Mouse (Mus musculus): ENCODE results near the gene P2ry6. TPM values are rescaled to one million over a fixed set of nuclear protein-coding genes. Genes with fewer than 3 reads are reported as not detected.
A peak's percentile ranks its signal among the peaks of the same experiment; 100 is the strongest.

P2ry6 gene
- total RNA-seq, 2 experiments from 2014 or later = 2.3 to 4.0 TPM

DNA sequence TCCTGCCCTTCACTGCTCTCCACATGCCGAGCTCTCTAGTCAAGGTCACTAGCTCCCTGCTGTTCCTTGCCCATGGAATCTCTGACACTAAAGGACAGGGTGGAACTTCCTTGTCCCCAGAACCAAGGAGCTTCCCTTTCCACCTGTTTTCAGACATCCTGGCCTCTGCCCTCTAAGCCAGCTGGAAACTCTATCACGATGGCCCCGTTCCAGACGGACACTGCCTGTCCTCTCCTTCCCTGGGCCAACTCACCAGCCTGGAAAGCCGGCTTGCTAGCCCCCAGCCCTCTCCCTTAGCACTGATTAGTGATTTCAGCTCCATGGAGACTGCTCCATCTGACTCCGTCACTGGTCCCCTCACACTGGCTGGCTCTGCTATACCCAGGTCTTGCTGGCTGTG, 27.8 kb upstream of the P2ry6 start:
- intact Hi-C loops (cut with DNase I) = no loop called here
- no peak overlapping the region for H3K27ac ChIP-seq
- TF ChIP-seq CTCF (IDR thresholded peaks at IDR 0.05) = no peak
- no peak overlapping the region for H3K4me3 ChIP-seq
- DNase-seq (ENCODE audit: extremely low spot score in 1 of 2, low spot score in 2 of 2) = no peak

DNA sequence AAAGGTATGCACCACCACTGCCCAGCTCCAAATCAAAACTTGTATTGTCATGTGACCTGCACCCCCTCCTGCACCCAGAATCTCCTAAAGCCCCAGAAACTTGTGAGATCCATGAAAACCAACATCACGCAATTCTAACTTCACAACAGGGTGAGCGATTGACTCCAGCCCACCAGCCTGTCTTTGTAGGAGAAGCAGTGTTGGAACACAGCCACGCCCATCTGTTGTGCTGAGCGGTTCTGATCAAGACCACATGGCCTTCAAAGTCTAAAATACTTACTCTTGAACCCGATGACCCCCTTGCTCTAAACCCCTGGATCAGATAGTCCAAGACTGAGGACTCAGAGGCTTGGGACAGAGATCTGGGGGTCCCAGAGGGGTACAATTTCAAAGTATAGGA, 25.2 kb upstream of the P2ry6 start:
- DNase-seq (ENCODE audit: extremely low spot score in 1 of 2, low spot score in 2 of 2) = no peak
- no peak overlapping the region for H3K4me3 ChIP-seq
- TF ChIP-seq CTCF (IDR thresholded peaks at IDR 0.05) = no peak
- intact Hi-C loops (cut with DNase I) = loop anchor here (10.0 kb wide), 1 partner anchor 235 kb away; no protein-coding TSS in a partner anchor
- no peak overlapping the region for H3K27ac ChIP-seq

DNA sequence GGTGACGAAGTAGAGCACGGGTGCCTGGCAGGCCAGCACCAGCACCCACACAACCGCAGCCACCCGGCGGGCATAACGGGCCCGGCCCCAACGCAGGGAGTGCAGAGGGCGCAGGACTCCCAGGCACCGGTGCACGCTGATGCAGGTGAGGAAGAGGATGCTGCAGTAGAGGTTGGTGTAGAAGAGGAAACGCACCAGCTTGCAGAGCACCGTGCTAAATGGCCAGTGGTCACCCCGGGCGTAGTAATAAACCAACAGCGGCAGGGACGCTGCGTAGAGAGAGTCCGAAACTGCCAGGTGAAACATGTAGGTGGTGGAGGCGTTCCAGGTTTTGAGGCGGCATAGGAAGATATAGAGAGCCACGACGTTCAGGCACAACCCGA, 24.1 kb upstream of the P2ry6 start:
- Histone ChIP-seq H3K4me3 (no peak overlapping the region), H3K27ac (no peak overlapping the region)
- no peak for DNase-seq (ENCODE audit: extremely low spot score in 1 of 2, low spot score in 2 of 2)
- TF ChIP-seq CTCF (IDR thresholded peaks at IDR 0.05) = no peak
- intact Hi-C loops (cut with DNase I) = loop anchor here (10.0 kb wide), 1 partner anchor 236 kb away; no protein-coding TSS in a partner anchor

- DNase-seq (ENCODE audit: extremely low spot score in 1 of 2, low spot score in 2 of 2) = no peak
- TF ChIP-seq CTCF (IDR thresholded peaks at IDR 0.05) = no peak
- intact Hi-C loops (cut with DNase I) = loop anchor here (10.0 kb wide), 1 partner anchor 237 kb away; no protein-coding TSS in a partner anchor
- no peak overlapping the region for H3K27ac ChIP-seq
- no peak overlapping the region for H3K4me3 ChIP-seq
Measured at GRCm38 (mm10) chr7:100997951-100998577, 23.6 kb upstream of the P2ry6 start.

- intact Hi-C loops (cut with DNase I) = loop anchor here (10.0 kb wide), 1 partner anchor 238 kb away; no protein-coding TSS in a partner anchor
- Histone ChIP-seq H3K4me3 (no peak overlapping the region), H3K27ac (no peak overlapping the region)
- no peak for TF ChIP-seq CTCF (IDR thresholded peaks at IDR 0.05)
- no peak for DNase-seq (ENCODE audit: extremely low spot score in 1 of 2, low spot score in 2 of 2)
Measured at GRCm38 (mm10) chr7:100997215-100997614, 22.8 kb upstream of the P2ry6 start.

DNA sequence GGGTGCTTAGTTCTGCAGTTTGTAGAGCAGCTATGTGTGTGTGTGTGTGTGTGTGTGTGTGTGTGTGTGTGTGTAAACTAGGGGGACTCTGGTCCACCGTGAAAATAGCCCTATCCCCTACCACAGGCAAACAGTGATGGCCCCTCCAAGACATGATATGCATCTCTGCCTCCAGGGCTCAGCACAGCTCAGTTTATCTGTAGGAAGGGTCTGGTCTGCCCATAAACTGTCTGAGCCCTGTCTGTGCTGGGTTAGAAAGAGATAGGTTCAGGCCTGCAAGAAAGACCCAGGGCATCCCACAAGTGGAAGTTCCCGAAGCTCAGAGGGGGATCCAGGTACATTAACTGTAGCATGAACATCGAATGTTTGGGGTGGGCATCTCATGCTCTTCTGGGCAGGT, 21.5 kb upstream of the P2ry6 start:
- Histone ChIP-seq H3K4me3 (no peak overlapping the region), H3K27ac (no peak overlapping the region)
- no peak for TF ChIP-seq CTCF (IDR thresholded peaks at IDR 0.05)
- intact Hi-C loops (cut with DNase I) = loop anchor here (10.0 kb wide), 1 partner anchor 239 kb away; no protein-coding TSS in a partner anchor
- DNase-seq (ENCODE audit: extremely low spot score in 1 of 2, low spot score in 2 of 2) = no peak

GRCm38 (mm10) chr7:100995260-100995864, 20.9 kb upstream of the P2ry6 start:
- intact Hi-C loops (cut with DNase I) = loop anchor here (10.0 kb wide), 1 partner anchor 239 kb away; no protein-coding TSS in a partner anchor
- Histone ChIP-seq H3K27ac (no peak overlapping the region), H3K4me3 (no peak overlapping the region)
- no peak for DNase-seq (ENCODE audit: extremely low spot score in 1 of 2, low spot score in 2 of 2)
- TF ChIP-seq CTCF (IDR thresholded peaks at IDR 0.05) = no peak

DNA sequence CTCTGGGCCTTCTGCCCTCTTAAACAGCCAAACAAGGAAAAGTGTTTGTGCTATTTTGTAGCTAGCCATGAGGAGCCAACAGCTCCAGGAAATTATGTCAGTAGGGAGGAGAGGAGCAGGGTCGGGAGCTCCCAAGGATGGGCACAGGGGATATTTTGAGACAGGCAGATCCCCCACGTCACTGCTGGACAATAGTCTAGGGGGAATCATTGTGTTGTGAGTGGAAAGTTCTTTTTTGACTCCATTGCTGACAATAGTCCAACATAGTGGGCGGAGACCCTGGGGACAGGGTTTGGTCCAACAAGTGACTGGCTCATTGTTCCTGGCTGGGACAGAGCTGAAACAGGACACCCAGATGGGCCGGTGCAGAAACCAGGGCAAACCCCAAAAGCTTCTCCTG, 18.7 kb upstream of the P2ry6 start:
- TF ChIP-seq CTCF (IDR thresholded peaks at IDR 0.05) = no peak
- no peak overlapping the region for H3K27ac ChIP-seq
- intact Hi-C loops (cut with DNase I) = loop anchor here (10.0 kb wide), 1 partner anchor 242 kb away; no protein-coding TSS in a partner anchor
- no peak for DNase-seq (ENCODE audit: extremely low spot score in 1 of 2, low spot score in 2 of 2)
- no peak overlapping the region for H3K4me3 ChIP-seq

GRCm38 (mm10) chr7:100991972-100992371, 17.5 kb upstream of the P2ry6 start:
- Histone ChIP-seq H3K27ac (no peak overlapping the region), H3K4me3 (no peak overlapping the region)
- intact Hi-C loops (cut with DNase I) = loop anchor here (10.0 kb wide), 1 partner anchor 243 kb away; no protein-coding TSS in a partner anchor
- no peak for TF ChIP-seq CTCF (IDR thresholded peaks at IDR 0.05)
- no peak for DNase-seq (ENCODE audit: extremely low spot score in 1 of 2, low spot score in 2 of 2)

GRCm38 (mm10) chr7:100990636-100991311, 16.3 kb upstream of the P2ry6 start:
- Histone ChIP-seq H3K27ac (no peak overlapping the region), H3K4me3 (no peak overlapping the region)
- intact Hi-C loops (cut with DNase I) = loop anchor here (10.0 kb wide), 1 partner anchor 244 kb away; no protein-coding TSS in a partner anchor
- DNase-seq (ENCODE audit: extremely low spot score in 1 of 2, low spot score in 2 of 2) = no peak
- TF ChIP-seq CTCF (IDR thresholded peaks at IDR 0.05) = no peak

GRCm38 (mm10) chr7:100988092-100988491, 13.6 kb upstream of the P2ry6 start:
- H3K4me3 ChIP-seq = no peak overlapping the region
- peak; percentile 60 to 67 for DNase-seq (ENCODE audit: extremely low spot score in 1 of 2, low spot score in 2 of 2)
- H3K27ac ChIP-seq = no peak overlapping the region
- peak; percentile 65 for TF ChIP-seq CTCF (IDR thresholded peaks at IDR 0.05)
- intact Hi-C loops (cut with DNase I) = loop anchor here (1.0 kb wide), 1 partner anchor 64 kb away; no protein-coding TSS in a partner anchor

Measured in left cerebral cortex, adult 2 months (tissue).